Mouse (Mus musculus) gastrocnemius, adult 18-20 months (tissue): ENCODE measurements around the gene H2afy. TPM values are rescaled to one million over a fixed set of nuclear protein-coding genes. Genes with fewer than 3 reads are reported as not detected.

Source experiments
- total RNA-seq, 2 experiments: library from RNA; stranded (reverse); gene quantifications; 2 replicates each; pipeline ENCODE4 v1.2.3; 2021

Gene H2afy
- total RNA-seq, 2 experiments from 2014 or later = 59.7 to 70.6 TPM

Other genes starting within 250 kb of the H2afy start
- gene Tifab, start 42.5 kb upstream of the H2afy start, total RNA-seq = under 1 TPM; 0.16 to 0.47 TPM
- not detected for gene Neurog1, start 115.8 kb upstream of the H2afy start, total RNA-seq
- gene Cxcl14, start 160.2 kb upstream of the H2afy start, total RNA-seq = 10 to 100 TPM; 39.5 to 54.4 TPM